Mouse (Mus musculus): ENCODE measurements around the gene Dgki. TPM values are rescaled to one million over a fixed set of nuclear protein-coding genes. Genes with fewer than 3 reads are reported as not detected.

Dgki gene
- total and polyA plus RNA-seq, 3 experiments, result 0.05 TPM; not detected in 2

DNA sequence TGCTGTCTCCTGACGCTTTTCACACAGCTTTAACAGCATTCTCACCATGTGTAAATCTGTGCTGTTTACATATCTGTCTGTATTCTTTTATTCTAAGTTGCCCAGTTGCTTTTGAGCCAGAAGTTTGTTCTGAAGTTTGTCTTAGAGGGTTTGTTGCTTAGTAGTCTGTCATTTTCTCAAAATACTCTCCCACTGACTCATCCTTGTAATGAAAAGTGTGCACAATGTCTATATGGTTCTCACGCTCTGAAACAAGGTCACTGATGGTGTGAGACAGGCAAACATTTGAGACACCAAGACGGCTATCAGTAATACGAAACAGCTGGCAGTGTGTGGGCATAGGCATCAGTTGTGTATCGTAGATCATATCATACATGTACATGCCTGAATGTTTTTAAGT, 23.8 kb downstream of the Dgki start:
- TF ChIP-seq GATA2 (IDR thresholded peaks at IDR 0.05; ENCODE audit: borderline replicate concordance, low read depth, low read length) (no peak), GATA1 (IDR thresholded peaks at IDR 0.05; ENCODE audit: borderline replicate concordance, low read length) (no peak), CTCF (IDR thresholded peaks at IDR 0.05; ENCODE audit: low read depth, low read length) (no peak), TAL1 (conservative IDR thresholded peaks at IDR 0.05; ENCODE audit: low read depth, low read length) (no peak), POLR2AphosphoS5 (IDR thresholded peaks at IDR 0.05; ENCODE audit: insufficient replicate concordance, low read depth, low read length) (no peak)
- peaks cover 2% of the 10 kb centered on the region for H3K9me3 ChIP-seq (replicated peaks)
- no peak overlapping the region for H3K4me3 ChIP-seq (ENCODE audit: low read depth, low read length)
- no peaks in the 10 kb centered on the region for H3K27me3 ChIP-seq (ENCODE audit: insufficient read depth, low read length)
- ATAC-seq (ENCODE audit: extremely low read depth, insufficient number of reproducible peaks, low FRiP score, poor library complexity, severe bottlenecking) (no peak), DNase-seq (ENCODE audit: low spot score) (no peak)
- H3K4me1 ChIP-seq (ENCODE audit: insufficient read depth, low read depth, low read length), result no peaks in the 10 kb centered on the region
- H3K36me3 ChIP-seq (replicated peaks), result no peaks in the 10 kb centered on the region

DNA sequence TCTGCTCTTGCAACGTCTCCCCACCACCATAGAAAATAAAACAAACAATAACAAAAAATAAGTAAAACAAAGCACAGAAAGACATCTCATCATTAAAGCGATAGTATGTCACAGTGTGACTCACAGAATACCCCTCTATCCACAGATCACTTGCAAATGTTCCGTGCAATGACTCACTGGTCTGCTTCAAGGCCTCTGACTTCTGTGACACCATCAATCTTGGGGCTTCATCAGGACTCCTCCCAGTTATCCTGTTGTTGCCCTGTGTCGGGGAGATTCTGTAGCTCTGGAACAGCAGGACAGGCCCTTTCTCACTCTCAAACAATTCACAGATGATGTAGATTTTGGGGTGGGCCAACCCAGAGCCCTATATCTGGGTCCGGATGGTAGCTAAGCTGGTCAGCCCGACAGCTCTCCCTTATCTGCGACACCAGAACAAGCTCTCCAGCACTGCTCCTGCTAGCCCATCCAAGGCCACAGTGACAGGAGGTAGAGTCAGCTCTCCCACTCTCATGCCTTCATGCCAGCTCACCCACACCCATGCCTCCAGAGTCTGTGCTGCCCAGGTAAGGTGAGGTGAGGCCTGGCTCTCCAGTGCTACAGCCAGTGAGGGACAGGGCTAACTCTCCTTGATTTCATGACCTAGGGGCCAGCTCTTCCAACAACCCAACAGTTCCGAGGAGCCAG, 28.9 kb downstream of the Dgki start:
- H3K36me3 ChIP-seq (replicated peaks), result no peaks in the 10 kb centered on the region
- ATAC-seq (ENCODE audit: extremely low read depth, insufficient number of reproducible peaks, low FRiP score, poor library complexity, severe bottlenecking) (no peak), DNase-seq (ENCODE audit: low spot score) (no peak)
- no peaks in the 10 kb centered on the region for H3K4me1 ChIP-seq (ENCODE audit: insufficient read depth, low read depth, low read length)
- TF ChIP-seq GATA2 (IDR thresholded peaks at IDR 0.05; ENCODE audit: borderline replicate concordance, low read depth, low read length) (no peak), CTCF (IDR thresholded peaks at IDR 0.05; ENCODE audit: low read depth, low read length) (no peak), GATA1 (IDR thresholded peaks at IDR 0.05; ENCODE audit: borderline replicate concordance, low read length) (no peak), TAL1 (conservative IDR thresholded peaks at IDR 0.05; ENCODE audit: low read depth, low read length) (no peak), POLR2AphosphoS5 (IDR thresholded peaks at IDR 0.05; ENCODE audit: insufficient replicate concordance, low read depth, low read length) (no peak)
- no peaks in the 10 kb centered on the region for H3K27me3 ChIP-seq (ENCODE audit: insufficient read depth, low read length)
- no peak overlapping the region for H3K4me3 ChIP-seq (ENCODE audit: low read depth, low read length)
- peaks cover 4% of the 10 kb centered on the region for H3K9me3 ChIP-seq (replicated peaks)

DNA sequence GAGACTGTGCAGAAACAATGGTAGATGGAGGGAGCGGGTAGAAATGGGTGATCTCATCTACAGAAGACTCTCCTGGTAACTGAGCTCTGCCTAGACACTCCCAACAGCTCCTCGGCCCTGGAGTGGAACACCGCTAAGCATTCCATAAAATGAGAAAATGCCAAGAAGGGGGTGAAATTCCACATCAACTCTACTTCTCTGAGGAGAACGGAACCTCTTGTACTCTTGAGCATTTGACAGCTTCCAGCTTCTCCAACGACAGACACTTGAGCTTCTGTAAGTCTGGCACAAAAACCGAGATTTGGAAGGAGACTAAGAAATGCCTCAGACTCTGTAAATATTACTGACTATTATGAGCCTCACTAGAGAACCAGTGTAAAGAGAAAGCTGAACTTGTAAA, 31.4 kb downstream of the Dgki start:
- no peak for ATAC-seq (ENCODE audit: extremely low read depth, insufficient number of reproducible peaks, low FRiP score, poor library complexity, severe bottlenecking)
- Histone ChIP-seq H3K36me3 (replicated peaks) (no peaks in the 10 kb centered on the region), H3K9me3 (replicated peaks) (peaks cover 15% of the 10 kb centered on the region), H3K4me3 (ENCODE audit: low read depth, low read length) (no peak overlapping the region), H3K27me3 (ENCODE audit: insufficient read depth, low read length) (no peaks in the 10 kb centered on the region), H3K4me1 (ENCODE audit: insufficient read depth, low read depth, low read length) (no peaks in the 10 kb centered on the region)
- TF ChIP-seq TAL1 (conservative IDR thresholded peaks at IDR 0.05; ENCODE audit: low read depth, low read length), result no peak
- TF ChIP-seq CTCF (IDR thresholded peaks at IDR 0.05; ENCODE audit: low read depth, low read length), result no peak
- no peak for TF ChIP-seq GATA2 (IDR thresholded peaks at IDR 0.05; ENCODE audit: borderline replicate concordance, low read depth, low read length)
- no peak for TF ChIP-seq GATA1 (IDR thresholded peaks at IDR 0.05; ENCODE audit: borderline replicate concordance, low read length)
- no peak for DNase-seq (ENCODE audit: low spot score)

DNA sequence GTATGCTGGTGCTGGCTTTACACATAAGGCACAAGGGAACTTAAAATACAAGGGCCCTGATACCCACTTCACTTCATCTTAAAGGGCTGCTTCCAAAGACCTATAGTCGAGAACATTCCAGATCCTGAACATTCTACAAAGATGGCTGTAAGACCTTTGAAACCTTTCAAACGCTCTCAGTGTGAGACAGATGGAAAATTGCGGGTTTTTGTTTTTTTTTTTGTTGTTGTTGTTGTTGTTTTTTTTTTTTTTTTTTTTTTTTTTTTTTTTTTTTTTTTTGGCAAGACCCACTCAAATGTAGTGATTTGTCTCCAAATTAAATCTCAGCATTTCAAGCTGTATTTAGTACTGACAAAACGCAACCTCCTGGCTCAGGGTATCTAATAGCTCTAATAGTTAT, 32.0 kb downstream of the Dgki start:
- peaks cover 16% of the 10 kb centered on the region for H3K9me3 ChIP-seq (replicated peaks)
- DNase-seq (ENCODE audit: low spot score) (no peak), ATAC-seq (ENCODE audit: extremely low read depth, insufficient number of reproducible peaks, low FRiP score, poor library complexity, severe bottlenecking) (no peak)
- H3K4me1 ChIP-seq (ENCODE audit: insufficient read depth, low read depth, low read length), result no peaks in the 10 kb centered on the region
- no peaks in the 10 kb centered on the region for H3K36me3 ChIP-seq (replicated peaks)
- no peaks in the 10 kb centered on the region for H3K27me3 ChIP-seq (ENCODE audit: insufficient read depth, low read length)
- TF ChIP-seq CTCF (IDR thresholded peaks at IDR 0.05; ENCODE audit: low read depth, low read length) (no peak), GATA1 (IDR thresholded peaks at IDR 0.05; ENCODE audit: borderline replicate concordance, low read length) (no peak), GATA2 (IDR thresholded peaks at IDR 0.05; ENCODE audit: borderline replicate concordance, low read depth, low read length) (no peak), TAL1 (conservative IDR thresholded peaks at IDR 0.05; ENCODE audit: low read depth, low read length) (no peak), POLR2AphosphoS5 (IDR thresholded peaks at IDR 0.05; ENCODE audit: insufficient replicate concordance, low read depth, low read length) (no peak)
- no peak overlapping the region for H3K4me3 ChIP-seq (ENCODE audit: low read depth, low read length)

DNA sequence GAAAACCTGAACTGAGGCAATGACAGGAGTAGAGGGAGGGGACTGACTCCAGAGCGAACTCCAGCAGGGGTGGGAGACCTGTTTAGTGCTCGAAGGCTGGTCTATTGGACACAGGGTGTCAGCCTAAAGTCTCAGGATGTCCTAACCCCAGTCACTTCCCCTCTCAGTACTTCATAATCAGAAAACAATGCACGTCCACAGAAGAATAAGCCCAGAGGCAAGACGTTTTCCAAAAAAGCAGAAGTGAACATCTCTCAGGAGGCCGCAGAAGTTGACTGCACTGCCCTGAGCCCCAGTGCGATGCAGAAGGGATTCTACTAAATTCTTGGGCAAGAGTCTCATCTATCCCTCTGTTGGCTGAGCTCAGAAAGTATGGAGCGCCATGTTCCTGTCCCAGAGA, 37.5 kb downstream of the Dgki start:
- DNase-seq (ENCODE audit: low spot score) (no peak), ATAC-seq (ENCODE audit: extremely low read depth, insufficient number of reproducible peaks, low FRiP score, poor library complexity, severe bottlenecking) (no peak)
- no peaks in the 10 kb centered on the region for H3K36me3 ChIP-seq (replicated peaks)
- H3K27me3 ChIP-seq (ENCODE audit: insufficient read depth, low read length), result no peaks in the 10 kb centered on the region
- no peaks in the 10 kb centered on the region for H3K4me1 ChIP-seq (ENCODE audit: insufficient read depth, low read depth, low read length)
- no peak for TF ChIP-seq TAL1 (conservative IDR thresholded peaks at IDR 0.05; ENCODE audit: low read depth, low read length)
- peaks cover 15% of the 10 kb centered on the region for H3K9me3 ChIP-seq (replicated peaks)
- no peak overlapping the region for H3K4me3 ChIP-seq (ENCODE audit: low read depth, low read length)

DNA sequence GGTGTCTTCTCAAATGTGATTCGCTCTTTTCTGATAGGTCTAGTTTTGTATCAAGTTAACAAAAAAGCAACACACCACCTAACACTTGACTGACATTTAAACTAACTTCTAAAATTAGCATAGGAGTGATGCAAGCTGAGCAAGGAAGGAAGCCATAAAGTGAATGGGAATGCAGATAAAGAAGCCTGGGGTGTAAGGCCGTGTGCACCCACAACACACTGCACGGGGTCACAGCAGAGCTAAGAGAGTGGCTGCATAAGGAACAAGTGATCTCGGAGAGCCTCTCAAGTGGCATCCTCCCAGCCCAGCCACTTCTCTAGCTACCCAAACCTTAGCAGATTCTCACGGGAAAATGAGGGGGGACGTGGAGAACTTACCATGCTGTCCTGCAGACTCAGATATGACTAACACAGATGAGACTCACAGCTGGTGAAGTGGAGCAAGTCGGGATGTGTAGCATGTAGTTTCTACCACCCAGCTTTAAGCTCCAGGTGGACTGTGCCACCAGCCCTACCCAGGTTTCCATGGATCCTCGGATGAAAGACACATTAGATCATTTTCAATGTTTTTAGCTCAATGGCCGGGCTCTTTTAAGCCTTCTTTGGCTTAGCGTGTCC, 38.6 kb downstream of the Dgki start:
- Histone ChIP-seq H3K4me1 (ENCODE audit: insufficient read depth, low read depth, low read length) (no peaks in the 10 kb centered on the region), H3K36me3 (replicated peaks) (no peaks in the 10 kb centered on the region), H3K9me3 (replicated peaks) (peaks cover 15% of the 10 kb centered on the region), H3K27me3 (ENCODE audit: insufficient read depth, low read length) (no peaks in the 10 kb centered on the region), H3K4me3 (ENCODE audit: low read depth, low read length) (no peak overlapping the region)
- ATAC-seq (ENCODE audit: extremely low read depth, insufficient number of reproducible peaks, low FRiP score, poor library complexity, severe bottlenecking) (no peak), DNase-seq (ENCODE audit: low spot score) (no peak)
- TF ChIP-seq GATA2 (IDR thresholded peaks at IDR 0.05; ENCODE audit: borderline replicate concordance, low read depth, low read length) (no peak), CTCF (IDR thresholded peaks at IDR 0.05; ENCODE audit: low read depth, low read length) (no peak), POLR2AphosphoS5 (IDR thresholded peaks at IDR 0.05; ENCODE audit: insufficient replicate concordance, low read depth, low read length) (no peak), TAL1 (conservative IDR thresholded peaks at IDR 0.05; ENCODE audit: low read depth, low read length) (no peak), GATA1 (IDR thresholded peaks at IDR 0.05; ENCODE audit: borderline replicate concordance, low read length) (no peak)
